In the genomic region with DNA sequence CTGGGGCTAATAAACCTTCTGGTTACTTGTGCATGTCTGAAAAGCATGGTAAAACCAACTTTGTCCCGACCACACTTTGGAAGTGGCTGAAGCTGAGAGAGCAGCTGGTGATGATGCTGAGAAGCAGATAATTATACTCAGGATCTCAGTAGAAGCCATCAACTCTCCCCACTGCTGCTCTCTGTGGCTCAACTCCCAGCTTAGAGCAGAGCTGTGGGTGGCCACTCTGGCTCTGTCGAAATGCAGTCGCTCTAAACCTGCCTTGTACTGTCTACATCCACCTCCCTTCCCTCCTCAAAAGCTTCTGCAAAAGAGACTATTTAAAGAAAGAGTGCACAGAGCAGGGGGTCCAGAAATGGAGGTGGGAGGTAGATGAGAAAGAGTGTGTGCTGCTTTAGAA, we compare ENCODE assay signal across 12 mouse cellular contexts.
"Had no signal": no experiment of that assay in that cellular context is flagged by ENCODE, and none has a peak within 500 bp of the region (broad histone marks: within the 10 kb centered on the region; RNA-seq: fewer than 3 reads in every experiment).

No protein-coding gene starts in this region.

- H3K4me3 ChIP-seq: limb, embryonic 12.5 days; midbrain, embryonic 12.5 days; neural tube, embryonic 13.5 days had no signal

- H3K27ac ChIP-seq: hindbrain, postnatal 0 days; limb, embryonic 12.5 days; liver, embryonic 14.5 days; midbrain, embryonic 12.5 days; neural tube, embryonic 13.5 days had no signal

- DNase-seq: kidney, adult 11 months; kidney, postnatal 10 days; kidney, postnatal 4 days; liver; lung, adult 18-20 months; thymus, adult 2 months; thymus, postnatal 36 days had no signal
